Mouse (Mus musculus) spleen, adult 2 months (tissue): ENCODE results near the gene Opalin. TPM values are rescaled to one million over a fixed set of nuclear protein-coding genes. Genes with fewer than 3 reads are reported as not detected.

Experiments used
- DNase-seq, 2 experiments: peaks; one replicate each; pipeline versions ENCODE4 v3.0.0 to v3.0.0-alpha.2; 2012 to 2021; ENCODE audit warnings: low spot score in 2 of 2, low read depth in 1 of 2
- H3K27ac ChIP-seq: fragments of 200-500 bp; 2 replicates; pipeline ENCODE4 v1.5.1; 2012; ENCODE audit warnings: low read length, inconsistent platforms; ENCODE audit not compliant: insufficient read depth
- H3K27me3 ChIP-seq: fragments of 200-500 bp; 2 replicates; pipeline ENCODE4 v1.6.1; 2012; ENCODE audit warnings: mild to moderate bottlenecking, moderate library complexity, low read length, inconsistent platforms; ENCODE audit not compliant: control insufficient read depth, insufficient read depth
- H3K36me3 ChIP-seq: fragments of 200-500 bp; 2 replicates; pipeline ENCODE4 v1.6.1; 2012; ENCODE audit warnings: mild to moderate bottlenecking, low read length, inconsistent platforms; ENCODE audit not compliant: control insufficient read depth, insufficient read depth
- H3K4me1 ChIP-seq: fragments of 200-500 bp; 2 replicates; pipeline ENCODE4 v1.6.1; 2011; ENCODE audit warnings: inconsistent platforms; ENCODE audit not compliant: control insufficient read depth, insufficient read depth, insufficient read length
- H3K4me3 ChIP-seq: fragments of 200-500 bp; 2 replicates; pipeline ENCODE4 v1.5.1; 2011; ENCODE audit warnings: mild to moderate bottlenecking, inconsistent platforms; ENCODE audit not compliant: insufficient read depth, insufficient read length; ENCODE audit errors: extremely low read depth
- CTCF ChIP-seq: fragments of 200-500 bp; IDR thresholded peaks from 2 replicates; pipeline ENCODE4 v1.5.1; 2011; ENCODE audit warnings: mild to moderate bottlenecking, inconsistent platforms; ENCODE audit not compliant: insufficient read depth, insufficient read length, insufficient replicate concordance; ENCODE audit errors: extremely low read depth
- POLR2A ChIP-seq: fragments of 200-500 bp; IDR thresholded peaks from 2 replicates; pipeline ENCODE4 v1.6.1; 2011; ENCODE audit warnings: low read depth, low read length, inconsistent platforms
- WGBS: fragments of 180-500 bp; shearing (Covaris S2); methylation state at CpG from one replicate; pipeline ENCODE4 v1.1.7; 2018; 5-methylcytosine and 5-hydroxymethylcytosine counted together
- polyA plus RNA-seq: library from polyadenylated mRNA; depleted of rRNA; stranded (reverse); fragments of >200 nt; gene quantifications from 2 replicates; pipeline ENCODE4 v1.2.3, GENCODE M21; 2012; rRNA removed

The Opalin gene
- polyA plus RNA-seq, 1 experiment = not detected

- Histone ChIP-seq H3K27me3 (no peaks in the 10 kb centered on the region), H3K27ac (no peak overlapping the region), H3K4me3 (no peak overlapping the region), H3K4me1 (peaks cover 17% of the 10 kb centered on the region; the same call in 1 of the 2 replicates), H3K36me3 (no peaks in the 10 kb centered on the region)
- TF ChIP-seq CTCF = no peak
- no peak for TF ChIP-seq POLR2A
- WGBS = 38% methylated on average over 8 of the region's 8 CpGs
- DNase-seq = no peak
These were observed 50.4 kb downstream of the Opalin start for GRCm38 (mm10) chr19:41026551-41026950.

GRCm38 (mm10) chr19:41022244-41022643 is 54.7 kb downstream of the Opalin start:
- peaks cover 12% of the 10 kb centered on the region; the same call in 1 of the 2 replicates for H3K4me1 ChIP-seq
- DNase-seq = no peak
- H3K27ac ChIP-seq = no peak overlapping the region
- no peaks in the 10 kb centered on the region for H3K27me3 ChIP-seq
- WGBS = 7% methylated on average over 4 of the region's 4 CpGs
- TF ChIP-seq CTCF (no peak), POLR2A (no peak)
- H3K4me3 ChIP-seq = no peak overlapping the region
- H3K36me3 ChIP-seq = no peaks in the 10 kb centered on the region

GRCm38 (mm10) chr19:41020537-41020936 is 56.4 kb downstream of the Opalin start:
- DNase-seq = no peak
- H3K27me3 ChIP-seq = no peaks in the 10 kb centered on the region
- 35% methylated on average over 3 of the region's 3 CpGs for WGBS
- peaks cover 8% of the 10 kb centered on the region; the same call in 1 of the 2 replicates for H3K4me1 ChIP-seq
- H3K27ac ChIP-seq = no peak overlapping the region
- H3K4me3 ChIP-seq = no peak overlapping the region
- TF ChIP-seq POLR2A = no peak
- no peak for TF ChIP-seq CTCF
- no peaks in the 10 kb centered on the region for H3K36me3 ChIP-seq

GRCm38 (mm10) chr19:41019164-41019675 is 57.7 kb downstream of the Opalin start:
- WGBS = 29% methylated on average over 5 of the region's 5 CpGs
- no peak overlapping the region for H3K27ac ChIP-seq
- no peak for DNase-seq

GRCm38 (mm10) chr19:41015951-41016716 is 60.8 kb downstream of the Opalin start:
- peaks cover 14% of the 10 kb centered on the region; the same call in 1 of the 2 replicates for H3K4me1 ChIP-seq
- no peaks in the 10 kb centered on the region for H3K27me3 ChIP-seq
- H3K27ac ChIP-seq = peak overlapping the region; percentile 4; the same call in 1 of the 2 replicates
- peak overlapping the region; percentile 2; the same call in 1 of the 2 replicates for H3K4me3 ChIP-seq
- WGBS = 8% methylated on average over 14 of the region's 14 CpGs
- H3K36me3 ChIP-seq = no peaks in the 10 kb centered on the region
- peak; percentile 77 to 79 for DNase-seq
- TF ChIP-seq POLR2A = no peak
- TF ChIP-seq CTCF = peak; percentile 54; the same call in 1 of the 2 replicates

More at GRCm38 (mm10) chr19:41019164-41019675, 57.7 kb downstream of the Opalin start:
- H3K4me1 ChIP-seq = peaks cover 11% of the 10 kb centered on the region; the same call in 1 of the 2 replicates
- H3K27me3 ChIP-seq = no peaks in the 10 kb centered on the region
- H3K4me3 ChIP-seq = no peak overlapping the region
- no peaks in the 10 kb centered on the region for H3K36me3 ChIP-seq
- no peak for TF ChIP-seq CTCF
- TF ChIP-seq POLR2A = no peak

- Histone ChIP-seq H3K36me3 (no peaks in the 10 kb centered on the region), H3K27ac (no peak overlapping the region), H3K4me3 (no peak overlapping the region), H3K27me3 (no peaks in the 10 kb centered on the region), H3K4me1 (peaks cover 17% of the 10 kb centered on the region; the same call in 1 of the 2 replicates)
- no peak for DNase-seq
- no peak for TF ChIP-seq CTCF
- no peak for TF ChIP-seq POLR2A
- WGBS = 19% methylated on average over 9 of the region's 9 CpGs
These were observed 62.9 kb downstream of the Opalin start for GRCm38 (mm10) chr19:41014003-41014402.

GRCm38 (mm10) chr19:41013591-41013990 is 63.3 kb downstream of the Opalin start:
- no peak overlapping the region for H3K4me3 ChIP-seq
- H3K27ac ChIP-seq = no peak overlapping the region
- no peaks in the 10 kb centered on the region for H3K27me3 ChIP-seq
- TF ChIP-seq CTCF (no peak), POLR2A (no peak)
- H3K36me3 ChIP-seq = no peaks in the 10 kb centered on the region
- DNase-seq = no peak
- 33% methylated on average over 5 of the region's 5 CpGs for WGBS
- peaks cover 17% of the 10 kb centered on the region; the same call in 1 of the 2 replicates for H3K4me1 ChIP-seq

Other genes starting within 250 kb of the Opalin start
- 8.4 and 10.5 TPM in 2 replicates for gene Ccnj, start 245.8 kb downstream of the Opalin start, polyA plus RNA-seq
- gene Zfp518a, start 182.4 kb downstream of the Opalin start, polyA plus RNA-seq = 0.58 and 0.69 TPM in 2 replicates
- 54.3 and 61.0 TPM in 2 replicates for gene Blnk, start 82.6 kb downstream of the Opalin start, polyA plus RNA-seq
- gene Dntt, start 47.8 kb downstream of the Opalin start, polyA plus RNA-seq = 0.43 and 0.89 TPM in 2 replicates
- gene Tll2, start 129.7 kb upstream of the Opalin start, polyA plus RNA-seq = 0.02 TPM in 1 of 2 replicates, not detected in the other
- 23.8 and 26.2 TPM in 2 replicates for gene Tm9sf3, start 186.9 kb upstream of the Opalin start, polyA plus RNA-seq